Mouse (Mus musculus) kidney, embryonic 16.5 days (tissue): Measurements from ENCODE around the gene Efcab14. TPM values are rescaled to one million over a fixed set of nuclear protein-coding genes. Genes with fewer than 3 reads are reported as not detected.

Experiments
- ATAC-seq: fragments of 200-750 bp; cut with Nextera tagmentation; 2 replicates; pipeline ENCODE4 v1.8.0; 2017; ENCODE audit warnings: moderate TSS enrichment; ENCODE audit not compliant: low FRiP score, low TSS enrichment
- H3K27ac ChIP-seq: fragments of 300-500 bp; sonication (generic); 2 replicates; pipeline ENCODE4 v1.5.1; 2014; ENCODE audit warnings: low read length
- H3K27me3 ChIP-seq: fragments of 300-500 bp; sonication (generic); 2 replicates; pipeline ENCODE4 v1.6.1; 2014; ENCODE audit warnings: low read length, control low read depth, mixed read lengths; ENCODE audit not compliant: insufficient read depth
- H3K36me3 ChIP-seq: fragments of 300-500 bp; sonication (generic); 2 replicates; pipeline ENCODE4 v1.6.1; 2014; ENCODE audit warnings: low read length, control low read depth, mixed read lengths; ENCODE audit not compliant: insufficient read depth
- H3K4me1 ChIP-seq: fragments of 300-500 bp; sonication (generic); 2 replicates; pipeline ENCODE4 v1.6.1; 2014; ENCODE audit warnings: low read length, control low read depth, mixed read lengths; ENCODE audit not compliant: insufficient read depth
- H3K4me2 ChIP-seq: fragments of 300-500 bp; sonication (generic); replicated peaks from 2 replicates; pipeline ENCODE4 v1.6.1; 2014; ENCODE audit warnings: low read depth, low read length
- H3K4me3 ChIP-seq: fragments of 300-500 bp; sonication (generic); 2 replicates; pipeline ENCODE4 v1.5.1; 2014; ENCODE audit warnings: mild to moderate bottlenecking, low read length
- H3K9ac ChIP-seq: fragments of 300-500 bp; sonication (generic); replicated peaks from 2 replicates; pipeline ENCODE4 v1.6.1; 2014; ENCODE audit warnings: low read length
- H3K9me3 ChIP-seq: fragments of 300-500 bp; sonication (generic); 2 replicates; pipeline ENCODE4 v1.6.1; 2016; ENCODE audit warnings: low read length, control low read depth
- WGBS: fragments of 180-500 bp; shearing (Covaris S2); extraction: QIAGEN DNeasy Blood & Tissue Kit; methylation state at CpG from one replicate; pipeline ENCODE4 v1.1.7; 2014; 5-methylcytosine and 5-hydroxymethylcytosine counted together
- polyA plus RNA-seq: library from polyadenylated mRNA; unstranded; fragments of >200 nt; fragmentation: Nextera tagmentation; extraction: Ambion mirVana; gene quantifications from 2 replicates; pipeline ENCODE4 v1.2.1, GENCODE M21; 2015

Efcab14 gene
- polyA plus RNA-seq, 1 experiment from 2014 or later, result 32.7 TPM

DNA sequence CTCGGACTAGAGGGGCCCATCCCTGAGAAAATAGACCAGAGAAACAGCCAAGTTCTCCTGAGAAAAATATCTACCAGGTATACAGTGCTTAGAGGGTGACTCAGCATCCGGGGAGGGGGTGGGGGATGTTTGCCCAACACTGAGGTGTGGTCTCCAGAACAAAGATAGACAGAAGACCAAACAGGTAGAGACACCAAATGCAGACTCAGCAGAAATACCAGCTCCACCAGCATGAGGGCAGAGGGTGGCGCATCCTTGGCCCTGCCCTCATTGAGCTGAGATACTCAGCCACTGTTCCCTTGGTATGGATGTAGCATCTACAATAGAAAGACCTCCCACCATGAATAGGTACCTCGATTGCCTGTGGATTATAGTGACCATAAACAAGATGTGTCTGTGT, 2.7 kb upstream of the Efcab14 start:
- Histone ChIP-seq H3K27ac (no peak overlapping the region), H3K9me3 (no peaks in the 10 kb centered on the region), H3K4me3 (no peak overlapping the region), H3K4me1 (peaks cover 21% of the 10 kb centered on the region), H3K9ac (no peak overlapping the region), H3K27me3 (no peaks in the 10 kb centered on the region), H3K4me2 (no peak overlapping the region), H3K36me3 (no peaks in the 10 kb centered on the region)
- no peak for ATAC-seq
- WGBS, result 66% methylated on average over 4 of the region's 4 CpGs

DNA sequence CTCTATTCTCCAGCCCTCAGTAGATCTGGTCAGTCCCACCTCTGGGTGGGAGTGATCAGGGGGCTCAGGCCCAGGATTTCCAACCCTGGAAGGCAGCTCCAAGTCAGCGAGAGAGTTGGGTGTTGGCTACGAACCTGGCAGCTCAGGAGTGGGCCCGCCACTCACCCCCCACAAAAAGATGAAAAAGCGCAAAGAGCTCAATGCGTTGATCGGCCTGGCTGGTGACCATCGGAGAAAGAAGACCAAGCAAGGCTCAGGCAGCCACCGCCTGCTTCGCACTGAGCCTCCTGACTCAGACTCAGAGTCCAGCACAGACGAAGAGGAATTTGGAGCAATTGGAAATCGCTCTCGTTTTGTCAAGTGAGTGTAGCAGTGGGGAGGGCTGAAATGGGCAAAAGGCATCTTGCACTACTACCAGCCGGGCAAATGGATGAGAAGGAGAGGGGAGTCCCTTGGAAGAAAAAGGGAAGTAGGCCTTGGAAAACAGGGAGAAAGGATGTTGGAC, 989 bp downstream of the Efcab14 start:
- WGBS, result 39% methylated on average over 13 of the region's 13 CpGs
- peak overlapping the region; percentile 90 for H3K9ac ChIP-seq
- H3K4me3 ChIP-seq, result peak overlapping the region; percentile 86
- no peak for ATAC-seq
- H3K27me3 ChIP-seq, result no peaks in the 10 kb centered on the region
- no peaks in the 10 kb centered on the region for H3K9me3 ChIP-seq
- no peak overlapping the region for H3K27ac ChIP-seq
- peaks cover 20% of the 10 kb centered on the region for H3K4me1 ChIP-seq
- H3K36me3 ChIP-seq, result peaks cover 13% of the 10 kb centered on the region
- peak overlapping the region; percentile 84 for H3K4me2 ChIP-seq

DNA sequence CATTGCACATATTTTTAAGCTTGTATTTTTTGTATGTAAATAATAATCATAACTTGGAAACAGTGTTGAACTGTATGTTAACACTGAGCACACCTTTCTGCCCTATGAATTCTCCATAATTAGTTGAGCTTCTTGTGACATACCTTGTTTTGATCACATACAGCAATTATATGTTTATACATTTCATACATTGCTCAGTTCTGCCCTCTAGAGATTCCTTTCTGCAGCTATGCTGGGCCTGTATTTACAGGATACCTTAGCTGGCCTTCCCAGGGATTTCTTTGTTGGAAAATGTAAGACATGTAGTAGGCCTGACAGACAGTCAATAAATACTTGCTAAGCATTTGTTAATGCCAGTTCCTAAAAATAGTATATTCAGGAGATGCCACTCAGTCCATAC, 5.1 kb downstream of the Efcab14 start:
- no peaks in the 10 kb centered on the region for H3K9me3 ChIP-seq
- H3K4me3 ChIP-seq, result no peak overlapping the region
- no peak overlapping the region for H3K4me2 ChIP-seq
- H3K9ac ChIP-seq, result no peak overlapping the region
- H3K27ac ChIP-seq, result no peak overlapping the region
- peaks cover 19% of the 10 kb centered on the region for H3K36me3 ChIP-seq
- H3K4me1 ChIP-seq, result peaks cover 20% of the 10 kb centered on the region
- no peaks in the 10 kb centered on the region for H3K27me3 ChIP-seq
- no peak for ATAC-seq

DNA sequence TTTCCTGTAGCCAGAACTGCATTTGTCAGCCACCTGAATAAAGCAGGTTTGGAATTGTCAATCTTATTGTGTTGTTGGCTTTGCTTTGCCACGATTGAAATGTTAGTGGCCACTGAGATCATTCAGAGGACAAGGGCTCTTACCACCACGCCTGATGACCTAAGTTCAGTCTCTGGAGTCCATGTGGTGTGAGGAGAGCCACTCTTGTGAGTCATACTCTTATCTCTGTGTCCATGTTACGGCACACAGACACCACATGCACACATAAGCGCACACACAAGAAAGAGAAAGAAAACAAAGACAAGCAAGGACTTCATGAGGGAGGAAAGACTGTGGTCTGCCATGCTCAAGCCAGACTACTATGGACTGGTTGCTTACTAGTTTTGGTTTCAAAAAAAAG, 5.6 kb downstream of the Efcab14 start:
- peaks cover 20% of the 10 kb centered on the region for H3K36me3 ChIP-seq
- peaks cover 19% of the 10 kb centered on the region for H3K4me1 ChIP-seq

DNA sequence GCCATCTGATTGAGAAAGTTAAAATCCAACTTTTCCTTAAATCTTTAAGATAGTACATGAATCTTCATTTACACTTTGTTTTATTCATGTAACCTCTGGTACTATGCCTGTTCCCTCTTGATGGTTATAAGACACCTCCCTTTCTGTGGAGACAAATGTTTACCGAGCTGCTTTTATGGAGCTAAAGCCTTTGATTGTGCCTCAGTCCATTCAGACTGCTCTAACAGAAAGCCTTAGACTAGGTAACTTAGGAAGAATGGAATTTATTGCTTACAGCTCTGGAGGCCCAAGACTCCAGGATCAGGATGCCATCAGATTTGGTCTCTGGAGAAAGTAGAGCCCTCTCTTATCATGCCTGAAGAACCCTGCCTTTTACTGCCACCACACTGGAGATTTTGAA, 10.6 kb downstream of the Efcab14 start:
- ATAC-seq, result no peak
- H3K4me3 ChIP-seq, result no peak overlapping the region
- no peaks in the 10 kb centered on the region for H3K27me3 ChIP-seq
- WGBS, result 13% methylated on average over 1 of the region's 1 CpGs
- no peak overlapping the region for H3K27ac ChIP-seq
- no peaks in the 10 kb centered on the region for H3K9me3 ChIP-seq
- H3K4me2 ChIP-seq, result no peak overlapping the region
- H3K9ac ChIP-seq, result no peak overlapping the region
- no peaks in the 10 kb centered on the region for H3K4me1 ChIP-seq
- H3K36me3 ChIP-seq, result peaks cover 22% of the 10 kb centered on the region

More for the DNA sequence above, 5.6 kb downstream of the Efcab14 start:
- Histone ChIP-seq H3K4me3 (no peak overlapping the region), H3K27ac (no peak overlapping the region), H3K27me3 (no peaks in the 10 kb centered on the region), H3K9me3 (no peaks in the 10 kb centered on the region), H3K9ac (no peak overlapping the region), H3K4me2 (no peak overlapping the region)
- no peak for ATAC-seq
- 91% methylated on average over 4 of the region's 4 CpGs for WGBS

DNA sequence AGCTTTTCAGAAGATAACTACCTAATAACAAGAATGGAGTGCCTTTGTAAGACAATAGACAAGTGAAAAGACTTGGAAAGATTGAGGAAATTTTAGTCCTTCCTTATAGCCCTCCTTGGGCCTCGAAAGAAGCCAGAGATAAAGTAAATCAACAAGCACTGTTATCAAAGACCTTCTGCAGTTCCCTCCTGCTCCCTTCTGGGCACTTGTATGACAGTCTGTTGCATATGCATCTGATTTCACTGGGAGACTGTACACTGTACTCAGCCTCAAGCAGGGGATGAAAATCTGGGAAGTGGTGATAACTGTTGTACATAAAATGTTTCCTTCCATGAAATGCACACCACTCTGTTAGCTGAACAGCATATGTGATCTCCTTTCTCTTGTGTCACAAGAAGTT, 11.8 kb downstream of the Efcab14 start:
- no peaks in the 10 kb centered on the region for H3K9me3 ChIP-seq
- no peak overlapping the region for H3K4me2 ChIP-seq
- no peak for ATAC-seq
- no peak overlapping the region for H3K4me3 ChIP-seq
- H3K4me1 ChIP-seq, result no peaks in the 10 kb centered on the region
- no peak overlapping the region for H3K9ac ChIP-seq
- 76% methylated on average over 1 of the region's 1 CpGs for WGBS
- peaks cover 20% of the 10 kb centered on the region for H3K36me3 ChIP-seq
- H3K27me3 ChIP-seq, result no peaks in the 10 kb centered on the region
- H3K27ac ChIP-seq, result no peak overlapping the region

DNA sequence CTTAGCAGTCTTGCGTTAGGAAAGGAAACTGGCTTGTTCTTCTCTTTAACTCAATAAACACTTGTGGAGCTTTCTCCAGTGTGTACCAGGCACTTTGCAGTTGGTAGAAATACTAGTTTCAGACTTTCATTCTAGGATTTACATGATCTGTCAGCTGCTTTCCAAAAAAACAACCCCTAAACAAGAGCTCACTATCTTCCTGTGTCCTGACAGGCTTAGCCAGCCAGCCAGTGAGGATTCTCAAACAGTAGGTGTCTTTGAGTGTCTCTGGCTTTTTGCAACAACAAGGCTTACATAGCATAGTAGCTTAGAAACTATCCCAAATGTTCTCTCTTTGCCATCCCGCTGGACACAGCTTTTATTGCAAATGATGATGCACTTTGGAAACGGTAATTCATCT, 16.6 kb downstream of the Efcab14 start:
- no peak for ATAC-seq
- 94% methylated on average over 3 of the region's 3 CpGs for WGBS
- H3K4me3 ChIP-seq, result no peak overlapping the region

DNA sequence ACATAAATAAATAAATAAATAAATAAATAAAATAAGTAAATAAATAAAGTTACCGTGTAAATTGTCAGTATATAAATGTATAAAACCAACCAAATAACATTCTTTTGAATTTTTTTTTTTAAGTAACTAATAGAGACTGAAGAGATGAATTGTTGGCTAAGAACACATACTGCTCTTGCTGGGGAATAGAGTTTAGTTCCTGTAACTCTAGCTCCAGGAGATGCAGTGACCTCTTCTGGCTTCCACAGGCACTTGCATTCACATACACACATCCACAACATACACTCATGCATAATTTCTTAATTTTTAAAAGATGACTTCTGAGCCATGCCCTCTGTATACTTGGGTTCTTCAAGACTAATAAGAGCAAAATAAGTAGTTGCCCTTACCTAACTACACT, 17.3 kb downstream of the Efcab14 start:
- whole genome bisulfite sequencing, result 97% methylated on average over 1 of the region's 1 CpGs
- Histone ChIP-seq H3K4me2 (no peak overlapping the region), H3K9ac (no peak overlapping the region), H3K27me3 (no peaks in the 10 kb centered on the region), H3K36me3 (peaks cover 18% of the 10 kb centered on the region), H3K27ac (no peak overlapping the region), H3K4me1 (no peaks in the 10 kb centered on the region), H3K9me3 (no peaks in the 10 kb centered on the region), H3K4me3 (no peak overlapping the region)
- no peak for ATAC-seq

More for the DNA sequence above, 16.6 kb downstream of the Efcab14 start:
- H3K9ac ChIP-seq, result no peak overlapping the region
- no peak overlapping the region for H3K4me2 ChIP-seq
- no peaks in the 10 kb centered on the region for H3K4me1 ChIP-seq
- H3K27me3 ChIP-seq, result no peaks in the 10 kb centered on the region
- H3K36me3 ChIP-seq, result peaks cover 20% of the 10 kb centered on the region
- no peak overlapping the region for H3K27ac ChIP-seq
- H3K9me3 ChIP-seq, result no peaks in the 10 kb centered on the region

DNA sequence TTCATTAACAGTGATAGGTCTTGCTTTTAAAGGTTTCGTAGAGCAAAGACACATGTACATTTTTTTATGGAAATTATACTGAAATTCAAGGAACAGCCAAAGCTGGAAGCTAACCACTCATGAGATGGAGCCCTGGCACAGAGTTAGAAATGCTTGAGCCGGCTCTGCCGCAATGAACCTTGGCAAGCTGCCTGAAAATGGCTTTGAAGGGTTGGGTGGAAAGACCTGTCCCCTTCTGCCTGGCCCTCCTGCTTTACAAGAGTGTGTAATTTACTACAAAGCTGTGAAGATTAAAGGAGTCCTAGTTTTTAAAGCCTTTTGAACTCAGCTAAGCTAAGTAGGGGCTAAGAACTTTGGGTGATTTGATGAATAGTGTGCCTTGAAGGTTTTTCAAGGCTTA, 23.7 kb downstream of the Efcab14 start:
- Histone ChIP-seq H3K4me3 (no peak overlapping the region), H3K36me3 (peaks cover 33% of the 10 kb centered on the region), H3K27ac (no peak overlapping the region), H3K4me2 (no peak overlapping the region), H3K9me3 (no peaks in the 10 kb centered on the region), H3K27me3 (no peaks in the 10 kb centered on the region), H3K9ac (no peak overlapping the region), H3K4me1 (no peaks in the 10 kb centered on the region)
- 47% methylated on average over 3 of the region's 3 CpGs for WGBS
- ATAC-seq, result no peak

DNA sequence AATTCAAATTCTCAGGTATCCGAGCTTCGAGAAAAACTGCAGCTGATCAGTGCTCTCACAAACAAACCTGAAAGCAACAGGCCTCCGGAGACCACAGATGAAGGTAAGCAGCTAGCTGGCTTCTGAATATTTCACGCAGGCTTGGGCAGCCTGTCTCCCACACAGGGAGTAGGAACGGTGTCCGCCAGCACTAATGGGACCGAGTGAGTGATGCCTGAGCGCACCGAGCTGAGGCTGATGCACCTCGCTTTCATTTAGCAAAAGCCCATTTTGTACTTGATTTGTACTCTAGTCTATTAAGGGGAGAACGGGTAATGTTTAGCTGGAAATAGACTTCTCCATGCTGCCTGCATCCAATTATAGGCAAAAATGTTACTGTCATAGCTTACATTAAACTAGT, 27.0 kb downstream of the Efcab14 start:
- Histone ChIP-seq H3K4me1 (no peaks in the 10 kb centered on the region), H3K9me3 (no peaks in the 10 kb centered on the region), H3K27ac (no peak overlapping the region), H3K36me3 (peaks cover 41% of the 10 kb centered on the region), H3K4me2 (no peak overlapping the region), H3K9ac (no peak overlapping the region), H3K4me3 (no peak overlapping the region), H3K27me3 (no peaks in the 10 kb centered on the region)
- no peak for ATAC-seq
- WGBS, result 78% methylated on average over 11 of the region's 11 CpGs
